Mouse (Mus musculus) liver, postnatal 0 days (tissue): ENCODE measurements at regions not wholly inside any gene's neighbourhood (a gene's known extent, or its start where the extent isn't known, plus 50 kb on each side); places are given as distances from the start of the nearest gene placed in this dataset.

ENCODE experiments used
- ATAC-seq: fragments of 200-750 bp; cut with Nextera tagmentation; 2 replicates; pipeline ENCODE4 v1.8.0; 2017; ENCODE audit warnings: mild to moderate bottlenecking, moderate library complexity
- DNase-seq: peaks from one replicate; pipeline ENCODE4 v3.0.0-alpha.2; 2016
- H3K27ac ChIP-seq: fragments of 300-500 bp; sonication (generic); 2 replicates; pipeline ENCODE4 v1.5.1; 2014; ENCODE audit warnings: antibody characterized with exemption, moderate library complexity, mild to moderate bottlenecking, low read depth
- H3K27me3 ChIP-seq: fragments of 300-500 bp; sonication (generic); 2 replicates; pipeline ENCODE4 v1.6.1; 2014; ENCODE audit warnings: low read length, control low read depth, mixed read lengths; ENCODE audit not compliant: insufficient read depth
- H3K36me3 ChIP-seq: fragments of 300-500 bp; sonication (generic); replicated peaks from 2 replicates; pipeline ENCODE4 v1.6.1; 2014; ENCODE audit warnings: mild to moderate bottlenecking, control low read depth, low read length, moderate library complexity, mixed read lengths; ENCODE audit not compliant: insufficient read depth
- H3K4me1 ChIP-seq: fragments of 300-500 bp; sonication (generic); 2 replicates; pipeline ENCODE4 v1.6.1; 2014; ENCODE audit warnings: antibody characterized with exemption, mild to moderate bottlenecking, control low read depth; ENCODE audit not compliant: insufficient read depth
- H3K4me2 ChIP-seq: fragments of 300-500 bp; sonication (generic); 2 replicates; pipeline ENCODE4 v1.6.1; 2014; ENCODE audit warnings: low read depth, mild to moderate bottlenecking, low read length, moderate library complexity, mixed read lengths
- H3K4me3 ChIP-seq: fragments of 300-500 bp; sonication (generic); 2 replicates; pipeline ENCODE4 v1.5.1; 2014; ENCODE audit warnings: low read depth, low read length
- H3K9ac ChIP-seq: fragments of 300-500 bp; sonication (generic); replicated peaks from 2 replicates; pipeline ENCODE4 v1.6.1; 2014; ENCODE audit warnings: mild to moderate bottlenecking, moderate library complexity
- H3K9me3 ChIP-seq: fragments of 300-500 bp; sonication (generic); 2 replicates; pipeline ENCODE4 v1.6.1; 2016; ENCODE audit warnings: mild to moderate bottlenecking, control low read depth, low read length, mixed read lengths
- CTCF ChIP-seq: sonication (generic); IDR thresholded peaks from 2 replicates; pipeline ENCODE4 v1.5.1; 2016; ENCODE audit warnings: antibody characterized with exemption, low read depth
- EP300 ChIP-seq: IDR thresholded peaks from 2 replicates; pipeline ENCODE4 v1.6.1; 2016; ENCODE audit warnings: antibody characterized with exemption, low read depth, mild to moderate bottlenecking
- WGBS: fragments of 180-500 bp; shearing (Covaris S2); extraction: QIAGEN DNeasy Blood & Tissue Kit; methylation state at CpG from one replicate; pipeline ENCODE4 v1.1.7; 2014; ENCODE audit not compliant: insufficient replicate concordance; 5-methylcytosine and 5-hydroxymethylcytosine counted together

- H3K4me2 ChIP-seq, result no peak overlapping the region
- H3K9me3 ChIP-seq, result no peaks in the 10 kb centered on the region
- no peak for ATAC-seq
- TF ChIP-seq EP300 (no peak), CTCF (no peak)
- no peak overlapping the region for H3K4me3 ChIP-seq
- no peaks in the 10 kb centered on the region for H3K27me3 ChIP-seq
- 32% methylated on average over 7 of the region's 7 CpGs for WGBS
- H3K36me3 ChIP-seq, result no peaks in the 10 kb centered on the region
- no peaks in the 10 kb centered on the region for H3K4me1 ChIP-seq
- no peak for DNase-seq
- no peak overlapping the region for H3K27ac ChIP-seq
- H3K9ac ChIP-seq, result no peak overlapping the region
Measured at GRCm38 (mm10) chr6:88964071-88964470, 62.0 kb downstream of the Tpra1 start.

- DNase-seq (no peak), ATAC-seq (no peak)
- Histone ChIP-seq H3K9ac (no peak overlapping the region), H3K4me1 (no peaks in the 10 kb centered on the region), H3K9me3 (no peaks in the 10 kb centered on the region), H3K4me3 (no peak overlapping the region), H3K27ac (no peak overlapping the region), H3K27me3 (no peaks in the 10 kb centered on the region), H3K36me3 (no peaks in the 10 kb centered on the region), H3K4me2 (no peak overlapping the region)
- 73% methylated on average over 6 of the region's 6 CpGs for WGBS
- no peak for TF ChIP-seq EP300
- TF ChIP-seq CTCF, result no peak
Measured at GRCm38 (mm10) chr6:88964911-88965310, 62.9 kb downstream of the Tpra1 start.

- no peak for ATAC-seq
- Histone ChIP-seq H3K36me3 (no peaks in the 10 kb centered on the region), H3K4me2 (no peak overlapping the region), H3K9ac (no peak overlapping the region), H3K27me3 (no peaks in the 10 kb centered on the region), H3K4me1 (no peaks in the 10 kb centered on the region), H3K27ac (no peak overlapping the region), H3K9me3 (no peaks in the 10 kb centered on the region), H3K4me3 (no peak overlapping the region)
- WGBS, result 66% methylated on average over 19 of the region's 19 CpGs
- no peak for TF ChIP-seq EP300
- TF ChIP-seq CTCF, result no peak
- no peak for DNase-seq
Measured at GRCm38 (mm10) chr6:88965361-88966226, 63.5 kb downstream of the Tpra1 start.

GRCm38 (mm10) chr6:88966501-88966900, 64.5 kb downstream of the Tpra1 start:
- Histone ChIP-seq H3K4me3 (no peak overlapping the region), H3K27me3 (no peaks in the 10 kb centered on the region), H3K9me3 (no peaks in the 10 kb centered on the region), H3K9ac (no peak overlapping the region), H3K4me1 (no peaks in the 10 kb centered on the region), H3K4me2 (no peak overlapping the region), H3K36me3 (no peaks in the 10 kb centered on the region), H3K27ac (no peak overlapping the region)
- ATAC-seq (no peak), DNase-seq (no peak)
- TF ChIP-seq CTCF (no peak), EP300 (no peak)
- 67% methylated on average over 4 of the region's 4 CpGs for WGBS

- ATAC-seq (no peak), DNase-seq (no peak)
- no peak for TF ChIP-seq CTCF
- TF ChIP-seq EP300, result no peak
- H3K4me2 ChIP-seq, result no peak overlapping the region
- WGBS, result 60% methylated on average over 4 of the region's 4 CpGs
- H3K36me3 ChIP-seq, result no peaks in the 10 kb centered on the region
- no peaks in the 10 kb centered on the region for H3K9me3 ChIP-seq
- H3K4me1 ChIP-seq, result no peaks in the 10 kb centered on the region
- no peak overlapping the region for H3K4me3 ChIP-seq
- H3K9ac ChIP-seq, result no peak overlapping the region
- no peak overlapping the region for H3K27ac ChIP-seq
- H3K27me3 ChIP-seq, result no peaks in the 10 kb centered on the region
Measured at GRCm38 (mm10) chr6:88968842-88969241, 66.8 kb downstream of the Tpra1 start.

GRCm38 (mm10) chr6:88971729-88972128, 69.7 kb downstream of the Tpra1 start:
- 41% methylated on average over 9 of the region's 9 CpGs for WGBS
- Histone ChIP-seq H3K4me3 (no peak overlapping the region), H3K4me1 (no peaks in the 10 kb centered on the region), H3K27me3 (peaks cover 5% of the 10 kb centered on the region; the same call in 1 of the 2 replicates), H3K9me3 (no peaks in the 10 kb centered on the region), H3K36me3 (no peaks in the 10 kb centered on the region), H3K9ac (no peak overlapping the region), H3K4me2 (no peak overlapping the region), H3K27ac (no peak overlapping the region)
- TF ChIP-seq EP300, result no peak
- TF ChIP-seq CTCF, result no peak
- no peak for ATAC-seq
- no peak for DNase-seq
